Mouse (Mus musculus) midbrain, embryonic 13.5 days (tissue): Measurements from ENCODE around the gene Rlbp1. TPM values are rescaled to one million over a fixed set of nuclear protein-coding genes. Genes with fewer than 3 reads are reported as not detected.
A peak's percentile ranks its signal among the peaks of the same experiment; 100 is the strongest.

ENCODE experiments used
- ATAC-seq: fragments of 200-750 bp; cut with Nextera tagmentation; 2 replicates; pipeline ENCODE4 v1.8.0; 2017; ENCODE audit warnings: mild to moderate bottlenecking, moderate TSS enrichment, moderate library complexity
- H3K27ac ChIP-seq: fragments of 300-500 bp; sonication (generic); 2 replicates; pipeline ENCODE4 v1.5.1; 2015; ENCODE audit warnings: inconsistent platforms, mild to moderate bottlenecking, moderate library complexity
- H3K27me3 ChIP-seq: fragments of 300-500 bp; sonication (generic); 2 replicates; pipeline ENCODE4 v1.6.1; 2015; ENCODE audit warnings: mild to moderate bottlenecking, inconsistent platforms
- H3K36me3 ChIP-seq: fragments of 300-500 bp; sonication (generic); 2 replicates; pipeline ENCODE4 v1.6.1; 2015; ENCODE audit warnings: mild to moderate bottlenecking, inconsistent platforms
- H3K4me1 ChIP-seq: fragments of 300-500 bp; sonication (generic); replicated peaks from 2 replicates; pipeline ENCODE4 v1.6.1; 2015; ENCODE audit warnings: inconsistent platforms
- H3K4me2 ChIP-seq: fragments of 300-500 bp; sonication (generic); replicated peaks from 2 replicates; pipeline ENCODE4 v1.6.1; 2015; ENCODE audit warnings: moderate library complexity, mild to moderate bottlenecking, inconsistent platforms
- H3K4me3 ChIP-seq: fragments of 300-500 bp; sonication (generic); replicated peaks from 2 replicates; pipeline ENCODE4 v1.5.1; 2015; ENCODE audit warnings: mild to moderate bottlenecking, inconsistent platforms
- H3K9ac ChIP-seq: fragments of 300-500 bp; sonication (generic); replicated peaks from 2 replicates; pipeline ENCODE4 v1.6.1; 2015; ENCODE audit warnings: mild to moderate bottlenecking, inconsistent platforms
- H3K9me3 ChIP-seq: fragments of 300-500 bp; sonication (generic); 2 replicates; pipeline ENCODE4 v1.6.1; 2016; ENCODE audit warnings: mild to moderate bottlenecking, inconsistent platforms
- WGBS: fragments of 180-500 bp; shearing (Covaris S2); methylation state at CpG from one replicate; pipeline ENCODE4 v1.1.7; 2015; 5-methylcytosine and 5-hydroxymethylcytosine counted together
- polyA plus RNA-seq: library from polyadenylated mRNA; unstranded; fragments of >200 nt; fragmentation: Nextera tagmentation; extraction: Ambion mirVana; gene quantifications from 2 replicates; pipeline ENCODE4 v1.2.1, GENCODE M21; 2015

Rlbp1 gene
- polyA plus RNA-seq, 1 experiment from 2014 or later, result 6.3 TPM

- Histone ChIP-seq H3K27ac (no peak overlapping the region), H3K9me3 (no peaks in the 10 kb centered on the region), H3K4me1 (peaks cover 12% of the 10 kb centered on the region), H3K9ac (no peak overlapping the region), H3K36me3 (no peaks in the 10 kb centered on the region), H3K4me3 (no peak overlapping the region), H3K27me3 (no peaks in the 10 kb centered on the region), H3K4me2 (no peak overlapping the region)
- ATAC-seq, result no peak
- WGBS, result 94% methylated on average over 7 of the region's 7 CpGs
These were observed 7.1 kb upstream of the Rlbp1 start for GRCm38 (mm10) chr7:79393924-79394323.

- Histone ChIP-seq H3K4me1 (peaks cover 12% of the 10 kb centered on the region), H3K4me2 (peak overlapping the region; percentile 95), H3K27me3 (no peaks in the 10 kb centered on the region), H3K9ac (no peak overlapping the region), H3K9me3 (no peaks in the 10 kb centered on the region), H3K36me3 (no peaks in the 10 kb centered on the region), H3K27ac (no peak overlapping the region), H3K4me3 (peak overlapping the region; percentile 59)
- ATAC-seq, result no peak
- WGBS, result 66% methylated on average over 9 of the region's 9 CpGs
These were observed 6.1 kb upstream of the Rlbp1 start for GRCm38 (mm10) chr7:79392860-79393513.

GRCm38 (mm10) chr7:79391883-79392649 lies 5.2 kb upstream of the Rlbp1 start, which contains the start of gene Fanci:
Fanci (plus strand) TSS chr7:79391929.
- ATAC-seq, result peak; percentile 93
- H3K27me3 ChIP-seq, result no peaks in the 10 kb centered on the region
- H3K27ac ChIP-seq, result peak within 1 kb of the TSS; percentile 81
- no peaks in the 10 kb centered on the region for H3K36me3 ChIP-seq
- H3K4me2 ChIP-seq, result peak within 1 kb of the TSS; percentile 95
- H3K9ac ChIP-seq, result peak within 1 kb of the TSS; percentile 65
- peak within 1 kb of the TSS; percentile 59 for H3K4me3 ChIP-seq
- H3K4me1 ChIP-seq, result peaks cover 12% of the 10 kb centered on the region
- under 1% methylated on average over 44 of the region's 44 CpGs for WGBS
- H3K9me3 ChIP-seq, result no peaks in the 10 kb centered on the region

- Histone ChIP-seq H3K4me1 (peaks cover 12% of the 10 kb centered on the region), H3K27ac (peak overlapping the region; percentile 81), H3K36me3 (no peaks in the 10 kb centered on the region), H3K9ac (peak overlapping the region; percentile 65), H3K27me3 (no peaks in the 10 kb centered on the region), H3K4me2 (peak overlapping the region; percentile 95), H3K4me3 (peak overlapping the region; percentile 59), H3K9me3 (no peaks in the 10 kb centered on the region)
- WGBS, result 15% methylated on average over 3 of the region's 3 CpGs
- 0 out of 2 replicates have a peak, but pooled peaks have one; percentile 5 for ATAC-seq
These were observed 4.6 kb upstream of the Rlbp1 start for GRCm38 (mm10) chr7:79391471-79391870.

GRCm38 (mm10) chr7:79390141-79390708 lies 3.4 kb upstream of the Rlbp1 start:
- H3K4me2 ChIP-seq, result no peak overlapping the region
- ATAC-seq, result no peak
- H3K9ac ChIP-seq, result no peak overlapping the region
- no peak overlapping the region for H3K4me3 ChIP-seq
- no peaks in the 10 kb centered on the region for H3K27me3 ChIP-seq
- 52% methylated on average over 5 of the region's 5 CpGs for WGBS
- H3K36me3 ChIP-seq, result no peaks in the 10 kb centered on the region
- H3K4me1 ChIP-seq, result peaks cover 12% of the 10 kb centered on the region
- H3K27ac ChIP-seq, result no peak overlapping the region
- no peaks in the 10 kb centered on the region for H3K9me3 ChIP-seq

GRCm38 (mm10) chr7:79388671-79389206 lies 1.9 kb upstream of the Rlbp1 start:
- Histone ChIP-seq H3K27me3 (no peaks in the 10 kb centered on the region), H3K36me3 (no peaks in the 10 kb centered on the region), H3K4me2 (no peak overlapping the region), H3K9me3 (no peaks in the 10 kb centered on the region), H3K9ac (no peak overlapping the region), H3K4me1 (peaks cover 12% of the 10 kb centered on the region), H3K27ac (no peak overlapping the region), H3K4me3 (no peak overlapping the region)
- no peak for ATAC-seq
- WGBS, result 74% methylated on average over 7 of the region's 7 CpGs

- Histone ChIP-seq H3K4me3 (no peak overlapping the region), H3K27ac (no peak overlapping the region), H3K27me3 (no peaks in the 10 kb centered on the region), H3K4me2 (no peak overlapping the region), H3K9me3 (no peaks in the 10 kb centered on the region), H3K9ac (no peak overlapping the region), H3K36me3 (no peaks in the 10 kb centered on the region), H3K4me1 (peaks cover 11% of the 10 kb centered on the region)
- ATAC-seq, result no peak
- whole genome bisulfite sequencing, result 64% methylated on average over 7 of the region's 7 CpGs
These were observed 1.1 kb upstream of the Rlbp1 start for GRCm38 (mm10) chr7:79387991-79388390.

- Histone ChIP-seq H3K4me2 (no peak overlapping the region), H3K4me3 (no peak overlapping the region), H3K36me3 (no peaks in the 10 kb centered on the region), H3K4me1 (peaks cover 4% of the 10 kb centered on the region), H3K27me3 (no peaks in the 10 kb centered on the region), H3K9ac (no peak overlapping the region), H3K27ac (0 out of 2 replicates have a peak overlapping the region, but pooled peaks have one; percentile 39), H3K9me3 (no peaks in the 10 kb centered on the region)
- ATAC-seq, result no peak; the same call in 1 of the 2 replicates
- 63% methylated on average over 8 of the region's 8 CpGs for WGBS
These were observed 292 bp upstream of the Rlbp1 start for GRCm38 (mm10) chr7:79387140-79387539.

- H3K36me3 ChIP-seq, result no peaks in the 10 kb centered on the region
- no peak overlapping the region for H3K4me2 ChIP-seq
- H3K27me3 ChIP-seq, result no peaks in the 10 kb centered on the region
- H3K9me3 ChIP-seq, result no peaks in the 10 kb centered on the region
- H3K4me3 ChIP-seq, result no peak overlapping the region
- no peaks in the 10 kb centered on the region for H3K4me1 ChIP-seq
- 87% methylated on average over 10 of the region's 10 CpGs for WGBS
- no peak for ATAC-seq
- H3K9ac ChIP-seq, result no peak overlapping the region
- no peak overlapping the region for H3K27ac ChIP-seq
These were observed 10.2 kb downstream of the Rlbp1 start for GRCm38 (mm10) chr7:79376516-79377275.

GRCm38 (mm10) chr7:79375594-79375993 lies 11.3 kb downstream of the Rlbp1 start:
- H3K4me3 ChIP-seq, result no peak overlapping the region
- no peaks in the 10 kb centered on the region for H3K9me3 ChIP-seq
- H3K27me3 ChIP-seq, result no peaks in the 10 kb centered on the region
- H3K9ac ChIP-seq, result no peak overlapping the region
- no peak overlapping the region for H3K27ac ChIP-seq
- WGBS, result 64% methylated on average over 5 of the region's 5 CpGs
- H3K36me3 ChIP-seq, result no peaks in the 10 kb centered on the region
- no peaks in the 10 kb centered on the region for H3K4me1 ChIP-seq
- H3K4me2 ChIP-seq, result no peak overlapping the region
- no peak for ATAC-seq

- Histone ChIP-seq H3K4me1 (no peaks in the 10 kb centered on the region), H3K4me3 (no peak overlapping the region), H3K9ac (no peak overlapping the region), H3K27me3 (no peaks in the 10 kb centered on the region), H3K36me3 (no peaks in the 10 kb centered on the region), H3K9me3 (no peaks in the 10 kb centered on the region), H3K4me2 (no peak overlapping the region), H3K27ac (no peak overlapping the region)
- no peak for ATAC-seq
These were observed 12.8 kb downstream of the Rlbp1 start for GRCm38 (mm10) chr7:79374017-79374416.
